Mouse (Mus musculus) brain, embryonic 14.5 days (tissue): ENCODE results near the gene Polrmt. TPM values are rescaled to one million over a fixed set of nuclear protein-coding genes. Genes with fewer than 3 reads are reported as not detected.
A peak's percentile ranks its signal among the peaks of the same experiment; 100 is the strongest.
"Not testable (repeated sequence)": the region's sequence is repeated elsewhere in the genome, so short reads cannot be mapped to it uniquely, and the experiment has no call there.

ENCODE experiments used
- DNase-seq: peaks from one replicate; pipeline ENCODE4 v3.0.0-alpha.2; 2011; ENCODE audit warnings: low read depth
- CTCF ChIP-seq: fragments of 200-500 bp; IDR thresholded peaks from 2 replicates; pipeline ENCODE4 v1.5.1; 2012; ENCODE audit warnings: inconsistent platforms, mild to moderate bottlenecking, moderate library complexity, borderline replicate concordance; ENCODE audit not compliant: insufficient read depth, insufficient read length; ENCODE audit errors: extremely low read depth
- POLR2A ChIP-seq: fragments of 200-500 bp; IDR thresholded peaks from 2 replicates; pipeline ENCODE4 v1.6.1; 2012; ENCODE audit warnings: mild to moderate bottlenecking, inconsistent platforms, borderline replicate concordance; ENCODE audit not compliant: poor library complexity, insufficient read depth, insufficient read length, severe bottlenecking; ENCODE audit errors: extremely low read depth
- polyA plus RNA-seq: library from polyadenylated mRNA; depleted of rRNA; stranded (reverse); fragments of >200 nt; gene quantifications from 2 replicates; pipeline ENCODE4 v1.2.3, GENCODE M21; 2012

Polrmt gene
- polyA plus RNA-seq, 1 experiment, result 63.0 TPM

DNA sequence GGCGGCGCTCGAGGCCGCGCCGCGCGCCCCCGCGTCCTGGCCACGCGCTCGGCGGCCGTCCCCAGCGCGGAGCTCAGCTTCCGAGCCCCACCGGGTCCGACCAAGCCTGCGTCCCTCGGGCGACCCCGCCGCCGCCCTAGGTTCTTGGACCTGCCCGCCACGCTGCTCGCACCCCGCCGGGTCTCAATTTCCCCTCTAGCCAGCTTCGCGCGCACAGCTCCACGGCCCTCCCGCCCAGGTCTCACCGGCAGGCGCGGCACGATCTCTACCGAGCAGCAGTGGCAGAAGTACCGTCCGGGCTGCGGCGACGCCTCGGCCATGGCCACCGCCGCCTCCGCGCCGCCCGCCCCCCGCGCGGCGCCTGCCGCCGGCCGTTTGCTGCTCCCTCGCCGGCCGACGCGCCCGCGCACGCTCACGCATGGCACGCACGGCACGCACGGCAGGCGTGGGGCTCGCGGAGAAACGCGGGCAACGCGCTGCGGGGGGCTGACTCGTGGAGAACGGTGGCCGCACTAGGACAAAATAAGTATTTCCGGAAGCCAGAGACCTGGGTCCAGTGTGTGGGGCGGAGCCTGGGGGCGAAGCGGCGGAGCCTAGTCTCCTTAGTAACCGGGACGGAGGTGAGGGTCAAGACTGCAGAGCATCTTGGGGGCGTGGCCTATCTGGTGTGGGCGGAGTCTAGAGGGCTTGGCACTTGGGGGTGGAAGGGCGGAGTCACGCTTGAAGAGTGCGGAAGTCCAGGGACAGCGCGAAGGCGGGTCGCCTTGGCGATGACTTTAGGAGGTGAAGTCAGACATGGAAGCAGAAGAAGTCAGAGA, 20.3 kb upstream of the Polrmt start, which contains the start of gene Rnf126:
Rnf126 (minus strand) TSS at position 445 of the 818 bp plus-strand sequence.
- TF ChIP-seq CTCF (no peak), POLR2A (peak; percentile 67; the same call in 1 of the 2 replicates)

DNA sequence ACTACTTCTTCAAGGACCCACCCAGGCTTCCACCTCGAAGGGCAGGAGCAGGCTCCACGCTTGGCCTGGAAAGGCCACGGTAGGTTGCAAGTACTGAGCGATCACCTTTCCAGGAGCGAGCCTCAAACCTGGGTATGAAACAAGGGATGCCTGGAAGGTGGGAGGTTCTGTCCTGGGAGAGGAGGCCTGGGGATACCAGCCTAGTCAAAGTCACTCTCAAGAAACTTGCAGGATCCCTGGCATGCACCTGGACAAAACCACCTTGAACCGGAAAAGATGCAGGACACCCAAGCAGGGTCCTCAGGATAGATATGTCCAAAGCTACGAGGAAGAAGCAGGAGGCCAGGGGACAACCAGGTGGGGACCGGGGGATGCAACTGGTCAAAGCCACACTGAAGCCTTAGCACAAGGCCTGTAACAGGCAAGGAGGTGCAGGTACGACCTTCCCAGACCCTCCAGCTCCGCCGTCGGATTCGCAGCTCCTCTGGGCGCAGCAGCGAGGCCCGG, 19.7 kb upstream of the Polrmt start:
- TF ChIP-seq CTCF (no peak), POLR2A (no peak)
- no peak for DNase-seq

More for the DNA sequence above, 20.3 kb upstream of the Polrmt start, which contains the start of gene Rnf126:
- DNase-seq, result peak; percentile 99

DNA sequence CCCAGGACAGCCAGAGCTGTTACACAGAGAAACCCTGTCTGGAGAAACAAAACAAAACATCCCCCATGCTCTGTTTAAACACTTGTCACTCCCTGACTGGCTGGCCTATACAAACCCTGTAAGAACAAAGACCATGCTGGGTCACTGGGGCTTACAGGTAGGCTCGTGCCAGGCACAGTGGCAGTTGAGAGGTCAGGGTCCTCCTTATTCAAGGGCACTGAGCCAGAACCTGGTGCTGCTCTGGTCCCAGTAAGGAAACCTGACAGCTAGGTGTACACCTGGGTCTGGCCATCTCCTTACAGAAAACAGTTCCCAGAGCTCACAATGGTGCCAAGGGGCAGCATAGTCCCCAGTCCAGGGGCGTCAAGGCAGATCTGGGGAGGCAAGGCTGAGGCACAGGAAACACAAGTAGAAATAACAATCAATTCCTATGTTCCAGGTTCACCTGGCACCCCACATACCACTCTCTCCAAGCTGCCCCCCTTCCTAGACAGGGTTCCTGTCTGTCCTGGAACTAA, 18.9 kb upstream of the Polrmt start:
- TF ChIP-seq CTCF, result no peak
- TF ChIP-seq POLR2A, result no peak
- DNase-seq, result no peak

DNA sequence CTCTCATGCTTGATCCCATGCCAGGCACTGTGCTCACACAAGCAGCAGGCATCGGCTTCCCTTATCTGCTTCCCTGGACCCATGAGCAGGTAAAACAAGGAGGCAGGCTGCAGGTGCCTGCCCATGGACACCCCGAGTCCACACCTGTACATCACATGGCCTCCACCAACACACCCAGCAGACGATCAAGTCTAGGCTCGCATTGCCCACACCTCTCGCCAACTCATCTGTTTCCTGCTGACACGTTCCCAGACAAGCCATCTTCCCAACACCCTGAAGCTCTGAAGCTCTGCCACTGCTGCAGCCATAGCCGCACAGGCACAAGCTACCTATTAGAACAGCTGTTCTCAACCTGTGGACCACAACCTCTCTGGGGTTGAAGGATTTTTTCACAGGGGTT, 17.9 kb upstream of the Polrmt start:
- no peak for DNase-seq
- TF ChIP-seq CTCF (no peak), POLR2A (no peak)

DNA sequence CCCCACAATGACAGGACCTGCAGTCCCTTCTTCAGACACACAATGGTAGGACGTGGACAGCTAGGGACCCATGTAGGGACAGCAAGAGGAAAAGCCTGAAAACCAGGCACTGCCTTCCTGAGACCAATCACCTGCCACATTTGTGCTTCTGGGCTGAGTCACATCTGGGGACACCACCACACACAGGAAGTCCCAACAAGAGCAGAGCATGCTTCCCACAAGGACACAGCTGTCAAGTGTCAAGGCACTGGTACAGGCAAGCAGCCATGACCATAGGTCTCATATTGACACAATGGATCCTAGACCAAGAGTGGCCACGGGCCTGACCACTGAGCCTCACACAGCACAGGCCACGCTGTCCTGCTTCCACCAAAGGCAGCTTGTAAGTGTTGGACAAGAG, 16.5 kb upstream of the Polrmt start:
- no peak for TF ChIP-seq POLR2A
- no peak for TF ChIP-seq CTCF
- no peak for DNase-seq

DNA sequence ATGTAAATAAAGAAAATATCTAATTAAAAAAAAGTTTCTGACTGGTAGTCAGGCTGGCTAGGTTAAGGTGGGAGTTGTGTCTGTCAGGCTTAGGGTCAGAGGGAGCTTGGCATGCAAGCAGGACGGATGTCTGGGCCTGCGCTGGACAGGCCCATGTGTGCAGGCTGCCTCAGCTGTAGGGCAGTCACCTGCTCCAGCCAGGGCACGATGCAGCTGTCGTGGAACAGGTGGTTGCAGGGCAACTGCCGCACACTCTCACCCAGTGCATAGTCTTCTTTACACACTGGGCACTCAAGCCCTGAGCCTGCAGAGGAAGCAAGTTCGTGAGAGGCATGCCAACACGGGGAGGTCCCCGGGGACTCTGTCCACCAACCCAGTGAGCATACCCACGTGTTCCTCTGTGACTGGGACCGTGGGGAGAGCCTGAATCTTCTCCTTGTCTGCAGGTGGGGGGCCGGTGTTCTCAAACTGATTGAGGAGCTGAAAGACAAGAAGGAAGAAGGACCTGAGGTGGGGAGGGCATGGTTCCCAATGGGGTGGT, 14.3 kb upstream of the Polrmt start:
- no peak for DNase-seq
- TF ChIP-seq POLR2A, result no peak
- no peak for TF ChIP-seq CTCF

DNA sequence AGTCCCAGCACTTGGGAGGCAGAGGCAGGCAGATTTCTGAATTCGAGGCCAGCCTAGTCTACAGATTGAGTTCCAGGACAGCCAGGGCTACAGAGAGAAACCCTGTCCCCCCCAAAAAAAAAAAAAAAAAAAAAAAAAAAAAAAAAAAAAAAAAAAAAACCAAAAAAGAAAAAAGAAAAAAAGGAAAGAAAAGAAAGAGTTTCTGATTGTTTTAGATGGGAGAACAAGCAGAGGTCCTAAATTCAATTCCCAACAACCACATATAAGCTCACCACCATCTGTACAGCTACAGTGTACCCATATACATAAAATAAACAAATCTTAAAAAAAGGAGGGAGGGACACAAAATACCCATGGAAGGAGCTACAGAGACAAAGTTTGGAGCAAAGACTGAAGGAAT, 13.3 kb upstream of the Polrmt start:
- DNase-seq, result not testable (repeated sequence)

DNA sequence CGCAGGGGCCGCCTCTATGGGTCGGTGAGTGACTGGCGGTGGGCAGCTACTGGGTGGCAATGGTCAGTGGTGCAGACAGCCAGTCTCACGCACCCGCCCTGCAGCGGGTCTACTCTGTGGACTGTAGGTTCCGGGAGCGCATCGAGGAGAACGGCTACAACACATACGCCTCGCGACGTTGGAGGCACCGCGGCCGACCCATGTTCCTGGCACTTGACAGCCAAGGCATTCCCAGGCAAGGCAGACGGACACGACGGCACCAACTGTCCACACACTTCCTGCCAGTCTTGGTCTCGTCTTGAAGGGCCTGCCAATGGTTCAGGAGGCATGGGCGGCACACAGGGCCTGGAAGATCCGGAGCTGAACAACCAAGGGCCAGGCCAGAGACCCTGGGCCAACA, 10.3 kb upstream of the Polrmt start:
- TF ChIP-seq POLR2A (no peak), CTCF (no peak)
- no peak for DNase-seq

DNA sequence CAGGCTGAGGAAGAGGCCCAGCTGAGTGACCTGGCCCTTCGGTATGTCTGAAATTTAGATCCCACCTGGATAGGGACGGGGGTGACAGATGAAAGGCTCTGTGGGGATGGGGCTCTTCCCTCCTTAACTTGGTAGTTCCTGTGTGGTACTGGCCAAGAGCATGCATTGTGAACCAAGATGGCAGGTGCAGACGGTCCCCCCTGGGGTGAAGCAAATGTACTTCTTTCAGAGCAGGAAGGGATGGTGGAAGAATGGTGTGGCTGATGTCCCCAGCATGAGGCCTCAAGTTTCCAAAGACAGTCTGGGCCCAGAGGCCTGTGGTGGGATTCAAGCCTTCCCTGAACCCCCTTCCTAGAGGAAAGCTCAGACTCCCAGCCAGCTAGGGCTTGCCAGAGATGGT, 9.5 kb upstream of the Polrmt start:
- DNase-seq, result no peak
- TF ChIP-seq POLR2A, result no peak
- TF ChIP-seq CTCF, result no peak

DNA sequence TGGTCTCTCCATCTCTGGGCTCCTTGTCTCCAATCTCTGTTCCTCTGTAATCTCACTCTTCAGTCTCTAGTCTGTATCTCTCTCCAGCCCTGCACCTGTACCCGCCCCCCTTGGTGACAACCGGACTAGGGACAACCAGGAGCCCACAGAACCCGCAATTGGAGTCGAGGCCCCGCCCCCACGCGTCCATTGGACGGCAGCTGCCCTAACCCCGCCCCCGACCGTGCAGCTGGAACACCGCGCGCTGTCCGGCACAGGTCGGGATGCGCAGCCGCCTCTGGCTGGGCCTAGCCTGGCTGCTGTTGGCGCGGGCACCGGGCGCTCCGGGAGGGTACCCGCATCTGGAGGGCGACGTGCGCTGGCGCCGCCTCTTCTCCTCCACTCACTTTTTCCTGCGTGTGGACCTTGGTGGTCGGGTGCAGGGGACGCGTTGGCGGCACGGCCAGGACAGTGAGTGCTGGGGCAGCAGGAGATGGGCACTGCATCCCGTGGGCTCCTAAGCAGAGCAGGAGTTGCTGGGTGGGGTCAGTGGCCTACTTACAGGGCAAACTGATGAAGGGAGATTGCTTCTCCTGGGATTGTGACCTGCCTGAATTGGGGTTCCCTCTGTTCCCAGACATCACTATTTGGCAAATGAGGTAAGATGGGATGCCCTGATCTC, 8.6 kb upstream of the Polrmt start, which contains the start of gene Fgf22:
Fgf22 (plus strand) TSS at position 221 of the 661 bp plus-strand sequence.
- TF ChIP-seq CTCF (no peak), POLR2A (no peak)
- peak; percentile 69 for DNase-seq

DNA sequence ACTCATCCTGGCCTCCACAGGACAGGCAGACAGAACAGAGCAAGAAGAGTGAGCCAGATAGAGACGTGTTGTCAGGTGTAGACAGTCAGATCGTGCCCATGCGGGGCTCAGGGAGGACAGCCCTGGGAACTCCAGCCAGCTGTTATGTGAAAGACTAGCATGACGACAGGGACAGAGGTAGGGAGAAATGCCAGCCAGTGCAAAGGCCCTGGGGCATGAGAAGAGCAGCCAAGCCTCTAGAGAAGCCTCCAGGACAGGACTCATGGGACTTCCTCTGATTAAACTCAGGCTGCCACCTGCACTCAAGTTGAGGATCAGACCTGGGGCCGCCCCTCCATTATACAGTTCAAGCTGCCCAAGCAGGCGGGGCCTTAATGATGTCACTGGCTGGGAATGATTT, 2.1 kb upstream of the Polrmt start:
- no peak for TF ChIP-seq CTCF
- TF ChIP-seq POLR2A, result no peak
- no peak for DNase-seq

DNA sequence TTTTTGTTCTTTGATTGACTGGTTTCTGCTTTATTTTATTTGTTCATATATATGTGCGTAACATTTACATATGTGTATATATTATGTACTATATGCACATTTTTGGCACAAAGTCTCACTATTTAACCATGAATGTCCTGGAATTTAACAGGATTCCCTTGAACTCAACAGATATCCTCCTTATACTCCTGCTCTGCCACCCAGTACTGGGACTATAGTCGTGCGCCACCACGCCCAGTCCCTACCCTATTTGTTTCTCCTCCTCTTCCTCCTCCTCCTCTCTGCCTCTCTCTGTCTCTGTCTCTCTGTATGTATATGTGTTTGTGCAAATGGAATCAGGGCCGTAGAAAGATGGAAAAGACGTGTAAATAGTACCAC, 382 bp upstream of the Polrmt start:
- no peak for TF ChIP-seq CTCF
- no peak for TF ChIP-seq POLR2A
- no peak for DNase-seq

DNA sequence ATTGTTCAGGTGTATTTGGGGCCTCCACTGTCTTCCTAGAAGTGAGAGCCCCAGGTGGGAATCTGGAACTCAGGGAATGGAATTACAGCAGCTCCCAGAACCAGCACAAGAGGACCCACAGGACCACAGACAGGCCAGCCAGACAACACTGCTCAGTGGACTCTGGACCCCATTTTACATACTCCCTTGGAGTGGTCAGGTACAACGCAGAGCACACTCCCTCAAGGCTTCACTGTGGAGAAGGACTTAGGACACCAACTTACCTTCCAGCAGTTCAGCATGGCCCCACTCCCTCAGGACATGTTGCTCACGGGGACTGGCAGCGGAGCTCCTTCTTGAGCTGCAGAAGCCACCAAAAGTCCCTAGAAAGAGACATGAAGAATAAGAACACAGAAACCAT, 970 bp downstream of the Polrmt start:
- TF ChIP-seq CTCF (no peak), POLR2A (no peak)
- DNase-seq, result no peak
